Mouse (Mus musculus): ENCODE results near the gene Arhgap27. TPM values are rescaled to one million over a fixed set of nuclear protein-coding genes. Genes with fewer than 3 reads are reported as not detected.

Gene Arhgap27
- polyA plus RNA-seq (2012; rRNA removed; ENCODE audit: low replicate concordance): 36.0 and 79.3 TPM in 2 replicates

DNA sequence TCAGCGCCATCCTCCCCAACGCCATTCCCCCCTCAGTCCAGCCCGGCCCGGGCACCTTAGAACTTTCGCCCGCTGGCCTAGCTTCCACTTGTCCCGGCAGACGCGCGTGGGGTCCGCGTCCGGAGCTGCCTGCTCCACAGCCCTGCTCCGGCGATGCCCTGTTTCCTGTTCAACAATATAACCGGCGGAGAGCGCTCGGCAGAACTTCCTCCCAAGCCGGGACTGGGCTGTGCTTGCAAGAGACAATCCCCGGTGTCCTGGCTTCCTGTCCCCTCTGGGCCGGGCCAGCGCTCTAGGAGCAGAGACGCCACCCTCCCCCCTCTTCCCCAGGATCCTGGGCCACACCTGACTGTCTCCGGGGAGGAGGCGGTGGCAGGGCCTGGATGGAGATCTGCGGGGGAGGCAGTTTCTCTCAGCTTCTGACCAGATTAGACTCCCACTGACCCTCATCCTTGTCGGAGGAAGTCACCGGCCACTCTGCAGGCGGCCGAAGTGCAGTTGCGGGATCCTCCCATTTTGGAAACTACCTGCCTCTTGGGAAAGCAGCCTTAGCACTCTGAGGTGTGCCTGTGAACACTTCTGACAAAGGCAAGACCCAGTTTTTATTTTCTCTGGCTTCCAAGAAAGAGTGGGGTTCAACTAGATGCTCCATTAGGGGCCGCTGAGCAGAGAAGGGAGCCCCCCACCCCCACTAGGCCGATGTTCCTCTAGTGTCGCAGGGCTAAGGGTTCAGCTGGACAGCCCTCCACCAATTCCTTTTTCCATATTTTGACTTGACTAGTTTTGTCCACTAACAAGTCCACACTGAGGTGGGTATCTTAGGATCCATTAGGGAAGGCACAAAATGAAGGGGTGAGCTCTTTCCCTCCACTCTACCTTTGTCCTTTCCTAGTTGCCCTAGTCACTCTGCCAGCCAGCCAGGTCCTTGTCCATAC, at the start of gene Arhgap27:
Arhgap27 (minus strand) TSS at position 479 of the 935 bp plus-strand sequence.

DNA sequence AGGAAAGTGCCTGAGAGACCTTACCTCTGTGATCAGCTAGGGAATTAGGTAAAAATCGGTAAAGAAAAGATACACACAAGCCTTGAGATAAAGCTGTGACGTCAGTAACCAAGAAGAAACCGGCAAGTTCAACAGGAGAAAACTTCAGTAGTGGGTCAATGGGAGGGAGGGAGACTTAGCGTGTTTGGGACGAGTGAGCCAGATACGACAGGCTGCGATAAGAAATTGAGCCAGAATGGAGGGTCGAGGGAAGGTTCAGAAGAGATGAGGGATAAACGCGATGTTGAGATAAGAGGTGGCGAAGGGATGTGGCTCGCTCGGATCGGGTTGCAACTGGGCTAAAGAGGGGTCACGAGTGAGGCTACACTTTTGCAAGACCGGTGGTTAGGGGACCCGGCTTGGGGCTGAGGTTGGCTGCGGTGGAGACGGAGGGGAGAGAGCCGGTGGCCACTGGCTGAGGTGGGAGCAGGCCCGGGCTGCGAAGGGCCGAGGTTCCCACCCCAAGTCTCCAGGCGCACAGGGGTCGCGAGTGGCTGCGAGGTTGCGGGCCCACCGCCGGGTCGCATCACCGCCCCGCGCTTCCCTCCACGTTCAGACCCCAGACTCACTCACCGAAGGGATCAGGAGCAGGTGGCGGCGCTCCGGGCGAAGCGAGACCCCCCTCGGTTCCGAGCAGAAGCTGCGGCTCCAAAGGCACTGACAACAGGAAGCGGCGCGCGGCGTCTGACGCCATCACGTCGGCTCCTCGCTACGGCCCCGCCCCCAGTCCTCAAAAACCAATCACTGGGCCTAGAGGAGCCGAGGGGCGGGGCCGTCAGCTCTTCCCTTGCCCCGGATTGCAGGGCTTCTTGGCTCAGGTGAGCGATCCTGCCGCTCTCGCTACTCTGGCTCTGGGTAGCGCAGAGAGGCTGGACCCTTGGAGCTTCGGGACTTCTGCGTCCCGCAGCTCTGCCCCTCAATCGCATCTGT, 48.8 kb upstream of the Arhgap27 start, which contains the start of gene Plekhm1:
Plekhm1 (minus strand) TSS at position 707 of the 969 bp plus-strand sequence.

Other genes starting within 250 kb of the Arhgap27 start
- gene Hexim1, start 247.5 kb downstream of the Arhgap27 start, polyA plus RNA-seq (2012; rRNA removed; ENCODE audit: low replicate concordance): 13.3 and 18.0 TPM in 2 replicates
- gene Hexim2, start 231.3 kb downstream of the Arhgap27 start, polyA plus RNA-seq (2012; rRNA removed; ENCODE audit: low replicate concordance): 5.1 and 6.1 TPM in 2 replicates
- gene Fmnl1, start 192.6 kb downstream of the Arhgap27 start, polyA plus RNA-seq (2012; rRNA removed; ENCODE audit: low replicate concordance): 48.8 and 86.1 TPM in 2 replicates
- gene 1700023F06Rik, start 155.1 kb downstream of the Arhgap27 start, polyA plus RNA-seq (2012; rRNA removed; ENCODE audit: low replicate concordance): 0.83 and 2.0 TPM in 2 replicates
- not detected in 2 replicates for gene Spata32, start 145.3 kb downstream of the Arhgap27 start, polyA plus RNA-seq (2012; rRNA removed; ENCODE audit: low replicate concordance)
- 18.7 and 28.6 TPM in 2 replicates for gene Map3k14, start 96.2 kb downstream of the Arhgap27 start, polyA plus RNA-seq (2012; rRNA removed; ENCODE audit: low replicate concordance)
- gene Plekhm1, start 49.0 kb upstream of the Arhgap27 start, polyA plus RNA-seq (2012; rRNA removed; ENCODE audit: low replicate concordance): 34.5 TPM in 2 replicates
- not detected in 2 replicates for gene Lrrc37a, start 140.9 kb upstream of the Arhgap27 start, polyA plus RNA-seq (2012; rRNA removed; ENCODE audit: low replicate concordance)

Data from mammary gland, adult 2 months (tissue).